Mouse (Mus musculus) c-Kit-negative CD71-positive TER-119-positive erythroid progenitor cells, embryonic 14.5 days (primary cell): ENCODE results near the gene Hba-a2.
A peak's percentile ranks its signal among the peaks of the same experiment; 100 is the strongest.
"Not testable (repeated sequence)": the region's sequence is repeated elsewhere in the genome, so short reads cannot be mapped to it uniquely, and the experiment has no call there.

Source experiments
- DNase-seq: peaks from one replicate; pipeline ENCODE4 v3.0.0-alpha.2; 2013; ENCODE audit warnings: low read depth, low spot score

Hba-a2 gene

GRCm38 (mm10) chr11:32283091-32283777 lies 13.1 kb upstream of the Hba-a2 start, which contains the start of gene Hba-a1:
Hba-a1 (plus strand) TSS chr11:32283511.
- DNase-seq: peak; percentile 66

- peak; percentile 83 for DNase-seq
Observed at GRCm38 (mm10) chr11:32284582-32284981, 11.7 kb upstream of the Hba-a2 start.

GRCm38 (mm10) chr11:32285031-32285775 lies 11.1 kb upstream of the Hba-a2 start:
- peak; percentile 89 for DNase-seq

GRCm38 (mm10) chr11:32285887-32286286 lies 10.4 kb upstream of the Hba-a2 start:
- DNase-seq: not testable (repeated sequence)

GRCm38 (mm10) chr11:32286695-32287492 lies 9.4 kb upstream of the Hba-a2 start, which contains the start of gene Hbq1b:
Hbq1b (plus strand) TSS chr11:32286965.
- DNase-seq: peak; percentile 79

- DNase-seq: peak; percentile 63
Observed at GRCm38 (mm10) chr11:32287493-32287825, 8.8 kb upstream of the Hba-a2 start.

GRCm38 (mm10) chr11:32292819-32293218 lies 3.5 kb upstream of the Hba-a2 start:
- DNase-seq: not testable (repeated sequence)

- DNase-seq: peak; percentile 71
Observed at GRCm38 (mm10) chr11:32293479-32293878, 2.8 kb upstream of the Hba-a2 start.

- peak; percentile 73 for DNase-seq
Observed at GRCm38 (mm10) chr11:32297417-32297816, 1.1 kb downstream of the Hba-a2 start.

- DNase-seq: peak; percentile 76
Observed at GRCm38 (mm10) chr11:32297866-32298531, 1.7 kb downstream of the Hba-a2 start.

- DNase-seq: no peak
Observed at GRCm38 (mm10) chr11:32298532-32298918, 2.2 kb downstream of the Hba-a2 start.

- DNase-seq: not testable (repeated sequence)
Observed at GRCm38 (mm10) chr11:32299865-32300264, 3.6 kb downstream of the Hba-a2 start, which contains the start of gene Hbq1a. Hbq1a (plus strand) TSS chr11:32300069.

GRCm38 (mm10) chr11:32300279-32301267 lies 4.3 kb downstream of the Hba-a2 start:
- no peak for DNase-seq

- DNase-seq: no peak
Observed at GRCm38 (mm10) chr11:32301506-32301905, 5.2 kb downstream of the Hba-a2 start.

- no peak for DNase-seq
Observed at GRCm38 (mm10) chr11:32302824-32303419, 6.6 kb downstream of the Hba-a2 start.

- no peak for DNase-seq
Observed at GRCm38 (mm10) chr11:32303455-32303854, 7.2 kb downstream of the Hba-a2 start.

GRCm38 (mm10) chr11:32307006-32307405 lies 10.7 kb downstream of the Hba-a2 start:
- DNase-seq: no peak

- DNase-seq: no peak
Observed at GRCm38 (mm10) chr11:32309446-32309845, 13.2 kb downstream of the Hba-a2 start.

GRCm38 (mm10) chr11:32309928-32310327 lies 13.6 kb downstream of the Hba-a2 start:
- no peak for DNase-seq

- DNase-seq: no peak
Observed at GRCm38 (mm10) chr11:32316009-32316408, 19.7 kb downstream of the Hba-a2 start.
